Mouse (Mus musculus): ENCODE results near the gene Slc25a30.
A peak's percentile ranks its signal among the peaks of the same experiment; 100 is the strongest.
"Not testable (repeated sequence)": the region's sequence is repeated elsewhere in the genome, so short reads cannot be mapped to it uniquely, and the experiment has no call there.

Gene Slc25a30

GRCm38 (mm10) chr14:75791372-75791771 lies 4.5 kb upstream of the Slc25a30 start:
- DNase-seq (ENCODE audit: low spot score) = no peak

- peak; percentile 26 for DNase-seq (ENCODE audit: low spot score)
Observed at GRCm38 (mm10) chr14:75790411-75790996, 3.7 kb upstream of the Slc25a30 start.

GRCm38 (mm10) chr14:75789291-75789690 lies 2.5 kb upstream of the Slc25a30 start:
- DNase-seq (ENCODE audit: low spot score) = no peak

- no peak for DNase-seq (ENCODE audit: low spot score)
Observed at GRCm38 (mm10) chr14:75787794-75788175, 948 bp upstream of the Slc25a30 start.

GRCm38 (mm10) chr14:75786424-75786867 lies 391 bp downstream of the Slc25a30 start:
- no peak for DNase-seq (ENCODE audit: low spot score)

GRCm38 (mm10) chr14:75779913-75780312 lies 6.9 kb downstream of the Slc25a30 start:
- DNase-seq (ENCODE audit: low spot score) = no peak

GRCm38 (mm10) chr14:75776637-75777036 lies 10.2 kb downstream of the Slc25a30 start:
- DNase-seq (ENCODE audit: low spot score) = no peak

- DNase-seq (ENCODE audit: low spot score) = no peak
Observed at GRCm38 (mm10) chr14:75773431-75773830, 13.4 kb downstream of the Slc25a30 start.

GRCm38 (mm10) chr14:75772407-75772806 lies 14.4 kb downstream of the Slc25a30 start:
- DNase-seq (ENCODE audit: low spot score) = not testable (repeated sequence)

GRCm38 (mm10) chr14:75771101-75771501 lies 15.7 kb downstream of the Slc25a30 start:
- no peak for DNase-seq (ENCODE audit: low spot score)

- DNase-seq (ENCODE audit: low spot score) = peak; percentile 15
Observed at GRCm38 (mm10) chr14:75769334-75769733, 17.5 kb downstream of the Slc25a30 start.

GRCm38 (mm10) chr14:75768275-75768608 lies 18.6 kb downstream of the Slc25a30 start:
- no peak for DNase-seq (ENCODE audit: low spot score)

GRCm38 (mm10) chr14:75767492-75768274 lies 19.2 kb downstream of the Slc25a30 start:
- peak; percentile 77 for DNase-seq (ENCODE audit: low spot score)

GRCm38 (mm10) chr14:75761028-75761805 lies 25.6 kb downstream of the Slc25a30 start:
- peak; percentile 46 for DNase-seq (ENCODE audit: low spot score)

- no peak for DNase-seq (ENCODE audit: low spot score)
Observed at GRCm38 (mm10) chr14:75758401-75758800, 28.4 kb downstream of the Slc25a30 start.

GRCm38 (mm10) chr14:75757821-75758220 lies 29.0 kb downstream of the Slc25a30 start:
- DNase-seq (ENCODE audit: low spot score) = no peak

GRCm38 (mm10) chr14:75756971-75757370 lies 29.9 kb downstream of the Slc25a30 start:
- DNase-seq (ENCODE audit: low spot score) = no peak

- DNase-seq (ENCODE audit: low spot score) = peak; percentile 97
Observed at GRCm38 (mm10) chr14:75753991-75754817, 32.6 kb downstream of the Slc25a30 start, which contains the start of gene Cog3. Gene Cog3 (minus strand): TSS chr14:75754517.

- DNase-seq (ENCODE audit: low spot score) = no peak
Observed at GRCm38 (mm10) chr14:75753206-75753605, 33.6 kb downstream of the Slc25a30 start.

GRCm38 (mm10) chr14:75751040-75751439 lies 35.8 kb downstream of the Slc25a30 start:
- peak; percentile 8 for DNase-seq (ENCODE audit: low spot score)

- no peak for DNase-seq (ENCODE audit: low spot score)
Observed at GRCm38 (mm10) chr14:75749123-75749522, 37.7 kb downstream of the Slc25a30 start.

GRCm38 (mm10) chr14:75747960-75748359 lies 38.9 kb downstream of the Slc25a30 start:
- no peak for DNase-seq (ENCODE audit: low spot score)
